10 mouse cellular contexts compared by ENCODE assay signal in the genomic region with DNA sequence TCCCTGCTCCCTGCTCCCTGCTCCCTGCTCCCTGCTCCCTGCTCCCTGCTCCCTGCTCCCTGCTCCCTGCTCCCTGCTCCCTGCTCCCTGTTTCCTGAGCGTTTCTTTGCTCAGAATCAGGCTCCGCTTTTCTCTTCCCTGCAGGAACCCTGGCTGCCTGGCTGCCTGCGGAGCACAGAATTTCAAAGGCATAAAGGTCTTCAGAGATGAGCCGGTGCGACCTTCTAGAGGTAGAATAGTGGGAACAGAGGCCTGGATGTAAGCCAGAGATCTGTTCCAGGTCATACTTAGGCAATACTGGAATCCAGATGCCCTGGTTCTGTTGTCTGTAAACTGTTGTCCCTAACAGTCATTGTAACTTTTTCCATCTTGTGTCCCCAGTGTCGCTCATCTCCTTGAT. TPM values are rescaled to one million over a fixed set of nuclear protein-coding genes. Genes with fewer than 3 reads are reported as not detected.
DNase-seq lines count a peak whose midpoint lies in the region; ATAC-seq and TF ChIP-seq lines count a peak whose summit lies in the region.
"Had no signal": no experiment of that assay in that cellular context is flagged by ENCODE, and none has a peak within 500 bp of the region (broad histone marks: within the 10 kb centered on the region; RNA-seq: fewer than 3 reads in every experiment).

No protein-coding gene starts in this region.

- 24% methylated on average over 6 of the region's 6 CpGs for WGBS in limb, embryonic 12.5 days
- 22% methylated on average over 6 of the region's 6 CpGs for WGBS in limb, embryonic 10.5 days
- 32% methylated on average over 6 of the region's 6 CpGs for whole genome bisulfite sequencing in forebrain, embryonic 15.5 days
- 44% methylated on average over 6 of the region's 6 CpGs for WGBS in olfactory bulb, adult 2 months

- H3K4me3 ChIP-seq in gastrocnemius, adult 2 months, result no peak overlapping the region
- H3K4me3 ChIP-seq in limb, embryonic 12.5 days (replicated peaks), result no peak overlapping the region
- H3K4me3 ChIP-seq in limb, embryonic 10.5 days, result no peak overlapping the region
- no peak overlapping the region for H3K4me3 ChIP-seq in forebrain, embryonic 15.5 days
- H3K4me3 ChIP-seq in olfactory bulb, adult 2 months (ENCODE audit: insufficient read depth, low read depth, low read length), result no peak overlapping the region
- H3K4me3 ChIP-seq: midbrain, embryonic 13.5 days had no signal

- H3K27ac ChIP-seq in gastrocnemius, adult 2 months, result peak overlapping the region; percentile 83
- peak overlapping the region; percentile 64; the same call in 1 of the 2 replicates for H3K27ac ChIP-seq in limb, embryonic 12.5 days
- no peak overlapping the region for H3K27ac ChIP-seq in limb, embryonic 10.5 days
- peak overlapping the region; percentile 41 for H3K27ac ChIP-seq in forebrain, embryonic 15.5 days (replicated peaks)
- H3K27ac ChIP-seq in olfactory bulb, adult 2 months (ENCODE audit: insufficient read depth, low read depth, low read length), result peak overlapping the region; percentile 58; the same call in 1 of the 2 replicates
- H3K27ac ChIP-seq: midbrain, embryonic 13.5 days had no signal

- intact Hi-C loops in gastrocnemius, adult 2 months (cut with DNase I), result no loop called here

- H3K4me2 ChIP-seq in limb, embryonic 12.5 days, result peak overlapping the region; percentile 24
- H3K4me2 ChIP-seq in forebrain, embryonic 15.5 days (replicated peaks), result no peak overlapping the region
- H3K4me2 ChIP-seq: midbrain, embryonic 13.5 days had no signal

- no peaks in the 10 kb centered on the region for H3K9me3 ChIP-seq in limb, embryonic 12.5 days
- no peaks in the 10 kb centered on the region for H3K9me3 ChIP-seq in limb, embryonic 10.5 days (replicated peaks)
- no peaks in the 10 kb centered on the region for H3K9me3 ChIP-seq in forebrain, embryonic 15.5 days
- H3K9me3 ChIP-seq: midbrain, embryonic 13.5 days had no signal

- peaks cover 27% of the 10 kb centered on the region for H3K4me1 ChIP-seq in limb, embryonic 12.5 days (replicated peaks)
- peaks cover 14% of the 10 kb centered on the region for H3K4me1 ChIP-seq in limb, embryonic 10.5 days
- H3K4me1 ChIP-seq in forebrain, embryonic 15.5 days, result peaks cover 21% of the 10 kb centered on the region
- peaks cover 20% of the 10 kb centered on the region for H3K4me1 ChIP-seq in olfactory bulb, adult 2 months (ENCODE audit: control insufficient read depth, insufficient read depth, low read length)

- DNase-seq in gastrocnemius, adult 2 months, result no peak
- no peak for DNase-seq in gastrocnemius, postnatal 25 days
- DNase-seq in limb, embryonic 10.5 days (ENCODE audit: low spot score), result no peak
- DNase-seq in spleen, postnatal 10 days (ENCODE audit: low spot score in 2 of 2), result no peak
- DNase-seq in gastrocnemius, postnatal 10 days, result no peak
- DNase-seq: cerebellum, adult 11-12 months had no signal

- no peak for TF ChIP-seq CTCF in gastrocnemius, adult 2 months (IDR thresholded peaks at IDR 0.05)
- TF ChIP-seq CTCF in olfactory bulb, adult 2 months (IDR thresholded peaks at IDR 0.05; ENCODE audit: insufficient read depth, low read depth, low read length), result no peak

- H3K27me3 ChIP-seq in limb, embryonic 12.5 days, result no peaks in the 10 kb centered on the region
- H3K27me3 ChIP-seq in limb, embryonic 10.5 days (ENCODE audit: low read depth, poor library complexity, severe bottlenecking), result no peaks in the 10 kb centered on the region
- H3K27me3 ChIP-seq in forebrain, embryonic 15.5 days, result no peaks in the 10 kb centered on the region
- H3K27me3 ChIP-seq: midbrain, embryonic 13.5 days had no signal

- no peak for ATAC-seq in limb, embryonic 12.5 days (ENCODE audit: insufficient number of reproducible peaks, insufficient read depth, low FRiP score, low TSS enrichment, low read depth)
- ATAC-seq in forebrain, embryonic 15.5 days (replicated peaks), result no peak
- ATAC-seq: midbrain, embryonic 13.5 days had no signal

- no peak overlapping the region for H3K9ac ChIP-seq in limb, embryonic 12.5 days (replicated peaks)
- no peak overlapping the region for H3K9ac ChIP-seq in forebrain, embryonic 15.5 days (replicated peaks)
- H3K9ac ChIP-seq: midbrain, embryonic 13.5 days had no signal

- H3K36me3 ChIP-seq in limb, embryonic 12.5 days, result no peaks in the 10 kb centered on the region
- no peaks in the 10 kb centered on the region for H3K36me3 ChIP-seq in limb, embryonic 10.5 days
- no peaks in the 10 kb centered on the region for H3K36me3 ChIP-seq in forebrain, embryonic 15.5 days
- H3K36me3 ChIP-seq: midbrain, embryonic 13.5 days had no signal

- no peak for TF ChIP-seq POLR2A in olfactory bulb, adult 2 months (IDR thresholded peaks at IDR 0.05; ENCODE audit: insufficient read depth, low read depth, low read length)

RNA-seq across cellular contexts. Expression of gene Lrrc32, which starts 35.3 kb away (rescaled TPM):
- total RNA-seq in gastrocnemius, adult 2 months (2021), result 1 to 10 TPM; 3.7 to 4.6 TPM
- 1 to 10 TPM; 4.9 to 5.0 TPM for total RNA-seq in gastrocnemius, postnatal 25 days (2021)
- 2.3 and 4.6 TPM in 2 replicates for polyA plus RNA-seq in limb, embryonic 12.5 days (2016; fragmentation: Nextera tagmentation; extraction: Ambion mirVana)
- 2.8 and 3.6 TPM in 2 replicates for polyA plus RNA-seq in limb, embryonic 10.5 days (2016; fragmentation: Nextera tagmentation; extraction: Ambion mirVana)
- polyA plus RNA-seq in forebrain, embryonic 15.5 days (2015; fragmentation: Nextera tagmentation; extraction: Ambion mirVana), result 2.3 and 2.4 TPM in 2 replicates
- not detected in 2 replicates for polyA plus RNA-seq in olfactory bulb, adult 2 months (2012; ENCODE audit: insufficient read depth, insufficient read length, low replicate concordance, missing spikeins)
- total RNA-seq in gastrocnemius, postnatal 10 days (2021), result 1 to 10 TPM; 7.4 to 8.8 TPM
